Mouse (Mus musculus): ENCODE data around the gene Gm47289. TPM values are rescaled to one million over a fixed set of nuclear protein-coding genes. Genes with fewer than 3 reads are reported as not detected.

Gm47289 gene
- polyA plus RNA-seq, 1 experiment from 2014 or later = not detected

- Histone ChIP-seq H3K9ac (ENCODE audit: low read depth, low read length) (no peak overlapping the region), H3K4me3 (ENCODE audit: low read depth, low read length) (no peak overlapping the region), H3K9me3 (ENCODE audit: control insufficient read depth, low read length) (no peaks in the 10 kb centered on the region), H3K27me3 (replicated peaks; ENCODE audit: control insufficient read depth, insufficient read depth, low read length) (no peaks in the 10 kb centered on the region), H3K4me2 (ENCODE audit: low read depth, low read length) (no peak overlapping the region), H3K36me3 (ENCODE audit: control insufficient read depth, insufficient read depth, low read length) (no peaks in the 10 kb centered on the region), H3K4me1 (ENCODE audit: control insufficient read depth, insufficient read depth, low read length) (peaks cover 5% of the 10 kb centered on the region; the same call in 1 of the 2 replicates), H3K27ac (replicated peaks; ENCODE audit: low read depth, low read length) (no peak overlapping the region)
- 88% methylated on average over 11 of the region's 11 CpGs for WGBS
- ATAC-seq (ENCODE audit: low read depth) = no peak
- no peak for DNase-seq (ENCODE audit: low spot score)
Observed at GRCm38 (mm10) chr9:119179292-119179691, 20.3 kb downstream of the Gm47289 start.

GRCm38 (mm10) chr9:119181241-119181728, 22.3 kb downstream of the Gm47289 start:
- peaks cover 5% of the 10 kb centered on the region; the same call in 1 of the 2 replicates for H3K4me1 ChIP-seq (ENCODE audit: control insufficient read depth, insufficient read depth, low read length)
- ATAC-seq (ENCODE audit: low read depth) = no peak
- no peak overlapping the region for H3K4me2 ChIP-seq (ENCODE audit: low read depth, low read length)
- H3K36me3 ChIP-seq (ENCODE audit: control insufficient read depth, insufficient read depth, low read length) = no peaks in the 10 kb centered on the region
- no peaks in the 10 kb centered on the region for H3K27me3 ChIP-seq (replicated peaks; ENCODE audit: control insufficient read depth, insufficient read depth, low read length)
- no peaks in the 10 kb centered on the region for H3K9me3 ChIP-seq (ENCODE audit: control insufficient read depth, low read length)
- peak; percentile 66 for DNase-seq (ENCODE audit: low spot score)
- H3K27ac ChIP-seq (replicated peaks; ENCODE audit: low read depth, low read length) = no peak overlapping the region
- no peak overlapping the region for H3K9ac ChIP-seq (ENCODE audit: low read depth, low read length)
- 31% methylated on average over 3 of the region's 3 CpGs for WGBS
- H3K4me3 ChIP-seq (ENCODE audit: low read depth, low read length) = no peak overlapping the region

- Histone ChIP-seq H3K4me1 (ENCODE audit: control insufficient read depth, insufficient read depth, low read length) (no peaks in the 10 kb centered on the region), H3K36me3 (ENCODE audit: control insufficient read depth, insufficient read depth, low read length) (no peaks in the 10 kb centered on the region), H3K27me3 (replicated peaks; ENCODE audit: control insufficient read depth, insufficient read depth, low read length) (no peaks in the 10 kb centered on the region), H3K4me2 (ENCODE audit: low read depth, low read length) (no peak overlapping the region), H3K9me3 (ENCODE audit: control insufficient read depth, low read length) (no peaks in the 10 kb centered on the region), H3K27ac (replicated peaks; ENCODE audit: low read depth, low read length) (no peak overlapping the region), H3K9ac (ENCODE audit: low read depth, low read length) (no peak overlapping the region), H3K4me3 (ENCODE audit: low read depth, low read length) (no peak overlapping the region)
- peak; percentile 44; the same call in 1 of the 2 replicates for ATAC-seq (ENCODE audit: low read depth)
- peak; percentile 36 for DNase-seq (ENCODE audit: low spot score)
- WGBS = 31% methylated on average over 11 of the region's 11 CpGs
Observed at GRCm38 (mm10) chr9:119192202-119192990, 33.4 kb downstream of the Gm47289 start.

GRCm38 (mm10) chr9:119199151-119199861, 40.3 kb downstream of the Gm47289 start:
- ATAC-seq (ENCODE audit: low read depth) (no peak), DNase-seq (ENCODE audit: low spot score) (no peak)
- H3K9ac ChIP-seq (ENCODE audit: low read depth, low read length) = no peak overlapping the region
- no peak overlapping the region for H3K4me2 ChIP-seq (ENCODE audit: low read depth, low read length)
- H3K27ac ChIP-seq (replicated peaks; ENCODE audit: low read depth, low read length) = no peak overlapping the region
- WGBS = 65% methylated on average over 10 of the region's 10 CpGs
- 0 out of 2 replicates have a peak, but pooled peaks cover 2% of the 10 kb centered on the region for H3K9me3 ChIP-seq (ENCODE audit: control insufficient read depth, low read length)
- H3K4me1 ChIP-seq (ENCODE audit: control insufficient read depth, insufficient read depth, low read length) = no peaks in the 10 kb centered on the region
- no peaks in the 10 kb centered on the region for H3K36me3 ChIP-seq (ENCODE audit: control insufficient read depth, insufficient read depth, low read length)
- no peaks in the 10 kb centered on the region for H3K27me3 ChIP-seq (replicated peaks; ENCODE audit: control insufficient read depth, insufficient read depth, low read length)
- no peak overlapping the region for H3K4me3 ChIP-seq (ENCODE audit: low read depth, low read length)

- Histone ChIP-seq H3K4me3 (ENCODE audit: low read depth, low read length) (no peak overlapping the region), H3K27me3 (replicated peaks; ENCODE audit: control insufficient read depth, insufficient read depth, low read length) (no peaks in the 10 kb centered on the region), H3K27ac (replicated peaks; ENCODE audit: low read depth, low read length) (no peak overlapping the region), H3K4me2 (ENCODE audit: low read depth, low read length) (no peak overlapping the region), H3K4me1 (ENCODE audit: control insufficient read depth, insufficient read depth, low read length) (no peaks in the 10 kb centered on the region), H3K9me3 (ENCODE audit: control insufficient read depth, low read length) (0 out of 2 replicates have a peak, but pooled peaks cover 7% of the 10 kb centered on the region), H3K9ac (ENCODE audit: low read depth, low read length) (no peak overlapping the region), H3K36me3 (ENCODE audit: control insufficient read depth, insufficient read depth, low read length) (no peaks in the 10 kb centered on the region)
- no peak for DNase-seq (ENCODE audit: low spot score)
- WGBS = 83% methylated on average over 5 of the region's 5 CpGs
- ATAC-seq (ENCODE audit: low read depth) = no peak
Observed at GRCm38 (mm10) chr9:119201653-119202052, 42.7 kb downstream of the Gm47289 start.

GRCm38 (mm10) chr9:119203617-119204016, 44.7 kb downstream of the Gm47289 start:
- H3K36me3 ChIP-seq (ENCODE audit: control insufficient read depth, insufficient read depth, low read length) = no peaks in the 10 kb centered on the region
- DNase-seq (ENCODE audit: low spot score) (no peak), ATAC-seq (ENCODE audit: low read depth) (no peak)
- H3K4me2 ChIP-seq (ENCODE audit: low read depth, low read length) = no peak overlapping the region
- no peaks in the 10 kb centered on the region for H3K27me3 ChIP-seq (replicated peaks; ENCODE audit: control insufficient read depth, insufficient read depth, low read length)
- no peak overlapping the region for H3K27ac ChIP-seq (replicated peaks; ENCODE audit: low read depth, low read length)
- 0 out of 2 replicates have a peak, but pooled peaks cover 7% of the 10 kb centered on the region for H3K9me3 ChIP-seq (ENCODE audit: control insufficient read depth, low read length)
- H3K4me1 ChIP-seq (ENCODE audit: control insufficient read depth, insufficient read depth, low read length) = no peaks in the 10 kb centered on the region
- 93% methylated on average over 9 of the region's 9 CpGs for WGBS
- no peak overlapping the region for H3K9ac ChIP-seq (ENCODE audit: low read depth, low read length)
- H3K4me3 ChIP-seq (ENCODE audit: low read depth, low read length) = no peak overlapping the region

GRCm38 (mm10) chr9:119205756-119206155, 46.8 kb downstream of the Gm47289 start:
- Histone ChIP-seq H3K36me3 (ENCODE audit: control insufficient read depth, insufficient read depth, low read length) (no peaks in the 10 kb centered on the region), H3K4me3 (ENCODE audit: low read depth, low read length) (no peak overlapping the region), H3K4me1 (ENCODE audit: control insufficient read depth, insufficient read depth, low read length) (no peaks in the 10 kb centered on the region), H3K9ac (ENCODE audit: low read depth, low read length) (no peak overlapping the region), H3K27ac (replicated peaks; ENCODE audit: low read depth, low read length) (no peak overlapping the region), H3K4me2 (ENCODE audit: low read depth, low read length) (no peak overlapping the region), H3K9me3 (ENCODE audit: control insufficient read depth, low read length) (0 out of 2 replicates have a peak, but pooled peaks cover 7% of the 10 kb centered on the region), H3K27me3 (replicated peaks; ENCODE audit: control insufficient read depth, insufficient read depth, low read length) (no peaks in the 10 kb centered on the region)
- DNase-seq (ENCODE audit: low spot score) = no peak
- ATAC-seq (ENCODE audit: low read depth) = no peak
- 88% methylated on average over 5 of the region's 5 CpGs for WGBS

GRCm38 (mm10) chr9:119206666-119207065, 47.7 kb downstream of the Gm47289 start:
- Histone ChIP-seq H3K9me3 (ENCODE audit: control insufficient read depth, low read length) (0 out of 2 replicates have a peak, but pooled peaks cover 7% of the 10 kb centered on the region), H3K27ac (replicated peaks; ENCODE audit: low read depth, low read length) (no peak overlapping the region), H3K9ac (ENCODE audit: low read depth, low read length) (no peak overlapping the region), H3K4me2 (ENCODE audit: low read depth, low read length) (no peak overlapping the region), H3K36me3 (ENCODE audit: control insufficient read depth, insufficient read depth, low read length) (no peaks in the 10 kb centered on the region), H3K4me1 (ENCODE audit: control insufficient read depth, insufficient read depth, low read length) (no peaks in the 10 kb centered on the region), H3K27me3 (replicated peaks; ENCODE audit: control insufficient read depth, insufficient read depth, low read length) (no peaks in the 10 kb centered on the region), H3K4me3 (ENCODE audit: low read depth, low read length) (no peak overlapping the region)
- ATAC-seq (ENCODE audit: low read depth) = no peak
- WGBS = 88% methylated on average over 2 of the region's 2 CpGs
- no peak for DNase-seq (ENCODE audit: low spot score)
